Mouse (Mus musculus) hindbrain, embryonic 16.5 days (tissue): ENCODE measurements around the gene Pigq. TPM values are rescaled to one million over a fixed set of nuclear protein-coding genes. Genes with fewer than 3 reads are reported as not detected.

ENCODE experiments used
- ATAC-seq: fragments of 200-750 bp; cut with Nextera tagmentation; 2 replicates; pipeline ENCODE4 v1.8.0; 2017; ENCODE audit warnings: moderate TSS enrichment, moderate library complexity
- H3K27ac ChIP-seq: fragments of 300-500 bp; sonication (generic); 2 replicates; pipeline ENCODE4 v1.5.1; 2014; ENCODE audit warnings: low read depth, mild to moderate bottlenecking, control low read depth, low read length, moderate library complexity
- H3K27me3 ChIP-seq: fragments of 300-500 bp; sonication (generic); replicated peaks from 2 replicates; pipeline ENCODE4 v1.6.1; 2014; ENCODE audit warnings: low read length; ENCODE audit not compliant: control insufficient read depth, insufficient read depth
- H3K36me3 ChIP-seq: fragments of 300-500 bp; sonication (generic); 2 replicates; pipeline ENCODE4 v1.6.1; 2014; ENCODE audit warnings: mild to moderate bottlenecking, low read length, moderate library complexity, mixed read lengths; ENCODE audit not compliant: control insufficient read depth, insufficient read depth
- H3K4me1 ChIP-seq: fragments of 300-500 bp; sonication (generic); 2 replicates; pipeline ENCODE4 v1.6.1; 2014; ENCODE audit warnings: low read depth, low read length; ENCODE audit not compliant: control insufficient read depth, insufficient read depth
- H3K4me2 ChIP-seq: fragments of 300-500 bp; sonication (generic); 2 replicates; pipeline ENCODE4 v1.6.1; 2014; ENCODE audit warnings: mild to moderate bottlenecking, low read length, control low read depth, moderate library complexity
- H3K4me3 ChIP-seq: fragments of 300-500 bp; sonication (generic); 2 replicates; pipeline ENCODE4 v1.5.1; 2014; ENCODE audit warnings: mild to moderate bottlenecking, low read length, control low read depth, moderate library complexity
- H3K9ac ChIP-seq: fragments of 300-500 bp; sonication (generic); 2 replicates; pipeline ENCODE4 v1.6.1; 2014; ENCODE audit warnings: low read depth, mild to moderate bottlenecking, control low read depth, low read length, moderate library complexity
- H3K9me3 ChIP-seq: fragments of 300-500 bp; sonication (generic); 2 replicates; pipeline ENCODE4 v1.6.1; 2014; ENCODE audit warnings: mild to moderate bottlenecking, low read length, moderate library complexity; ENCODE audit not compliant: control insufficient read depth
- WGBS: fragments of 180-500 bp; shearing (Covaris S2); extraction: QIAGEN DNeasy Blood & Tissue Kit; methylation state at CpG from one replicate; pipeline ENCODE4 v1.1.7; 2014; 5-methylcytosine and 5-hydroxymethylcytosine counted together
- polyA plus RNA-seq: library from polyadenylated mRNA; unstranded; fragments of >200 nt; fragmentation: Nextera tagmentation; extraction: Ambion mirVana; gene quantifications from 2 replicates; pipeline ENCODE4 v1.2.1, GENCODE M21; 2015

Gene Pigq
- polyA plus RNA-seq, 1 experiment from 2014 or later, result 83.1 TPM

DNA sequence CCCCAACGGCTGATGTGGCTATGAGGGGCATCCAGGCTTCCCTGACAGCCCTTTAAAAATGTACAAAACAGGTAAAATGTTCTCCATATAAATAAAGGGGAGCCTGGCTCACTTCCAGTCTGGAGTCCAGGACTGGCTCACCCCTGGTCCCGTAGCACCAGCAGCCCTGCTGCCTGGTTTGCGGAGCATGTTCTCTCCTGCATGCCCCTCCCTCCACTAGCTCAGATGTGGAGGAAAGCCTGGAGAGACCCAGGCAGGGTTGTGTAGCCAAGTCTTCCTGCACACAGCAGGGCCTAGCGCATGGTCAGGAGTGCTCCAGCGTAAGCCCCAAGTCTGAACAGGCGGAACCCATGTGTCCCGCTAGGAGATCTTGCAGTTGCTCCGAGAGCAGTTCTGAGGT is 61.5 kb downstream of the Pigq start:
- ATAC-seq, result no peak
- peaks cover 20% of the 10 kb centered on the region for H3K36me3 ChIP-seq
- WGBS, result 76% methylated on average over 8 of the region's 8 CpGs
- H3K4me3 ChIP-seq, result no peak overlapping the region
- peak overlapping the region; percentile 12; the same call in 1 of the 2 replicates for H3K27ac ChIP-seq
- H3K27me3 ChIP-seq, result no peaks in the 10 kb centered on the region
- no peak overlapping the region for H3K9ac ChIP-seq
- H3K4me2 ChIP-seq, result no peak overlapping the region
- H3K9me3 ChIP-seq, result no peaks in the 10 kb centered on the region
- H3K4me1 ChIP-seq, result peaks cover 6% of the 10 kb centered on the region; the same call in 1 of the 2 replicates

DNA sequence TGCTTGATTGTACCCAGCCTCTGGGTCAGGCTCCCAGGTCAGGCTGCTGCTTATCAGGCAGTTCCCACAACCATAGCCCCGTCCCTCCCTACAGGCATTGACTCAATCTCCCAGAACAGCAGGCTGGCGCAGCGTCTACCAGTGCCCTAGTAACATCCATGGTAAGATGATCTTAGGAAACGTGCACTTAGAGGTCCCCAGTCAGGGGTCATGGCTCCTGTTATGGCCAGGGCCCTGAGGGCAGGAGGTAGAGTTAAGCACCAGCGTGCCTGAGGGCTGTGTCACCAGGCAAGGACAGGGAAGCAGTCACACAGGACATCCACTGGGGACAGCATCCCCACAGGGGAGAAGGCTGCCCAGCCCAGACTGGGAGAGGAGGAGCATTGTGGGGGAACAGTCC is 62.4 kb downstream of the Pigq start:
- WGBS, result 27% methylated on average over 5 of the region's 5 CpGs
- H3K9me3 ChIP-seq, result no peaks in the 10 kb centered on the region
- no peak overlapping the region for H3K27ac ChIP-seq
- no peak for ATAC-seq
- H3K4me3 ChIP-seq, result no peak overlapping the region
- H3K27me3 ChIP-seq, result no peaks in the 10 kb centered on the region
- H3K9ac ChIP-seq, result no peak overlapping the region
- H3K4me2 ChIP-seq, result no peak overlapping the region
- H3K4me1 ChIP-seq, result peaks cover 6% of the 10 kb centered on the region; the same call in 1 of the 2 replicates
- H3K36me3 ChIP-seq, result peaks cover 25% of the 10 kb centered on the region

DNA sequence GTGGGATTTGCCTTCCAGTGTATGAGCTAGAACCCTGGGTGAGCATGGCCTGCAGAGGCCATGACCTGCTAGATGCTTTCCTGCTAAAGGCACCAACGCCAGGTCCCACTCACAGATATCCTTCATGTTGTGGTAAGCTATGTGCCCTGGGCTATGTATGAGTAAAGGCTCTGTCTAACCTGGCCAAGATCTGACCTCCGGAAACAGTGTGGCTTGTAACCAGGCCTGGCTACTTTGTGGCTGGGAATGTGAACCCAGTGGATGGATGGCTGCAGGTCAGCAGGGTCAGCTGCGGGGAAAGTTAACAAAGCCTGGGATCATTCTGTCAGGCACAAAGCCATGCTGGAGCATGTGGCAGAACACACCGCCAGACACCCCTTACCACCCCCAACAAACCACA is 63.0 kb downstream of the Pigq start:
- WGBS, result 16% methylated on average over 4 of the region's 4 CpGs
- H3K9ac ChIP-seq, result no peak overlapping the region
- no peak overlapping the region for H3K4me2 ChIP-seq
- no peaks in the 10 kb centered on the region for H3K9me3 ChIP-seq
- no peak overlapping the region for H3K27ac ChIP-seq
- no peak for ATAC-seq
- H3K4me1 ChIP-seq, result peaks cover 11% of the 10 kb centered on the region
- peaks cover 25% of the 10 kb centered on the region for H3K36me3 ChIP-seq
- H3K27me3 ChIP-seq, result no peaks in the 10 kb centered on the region
- no peak overlapping the region for H3K4me3 ChIP-seq

DNA sequence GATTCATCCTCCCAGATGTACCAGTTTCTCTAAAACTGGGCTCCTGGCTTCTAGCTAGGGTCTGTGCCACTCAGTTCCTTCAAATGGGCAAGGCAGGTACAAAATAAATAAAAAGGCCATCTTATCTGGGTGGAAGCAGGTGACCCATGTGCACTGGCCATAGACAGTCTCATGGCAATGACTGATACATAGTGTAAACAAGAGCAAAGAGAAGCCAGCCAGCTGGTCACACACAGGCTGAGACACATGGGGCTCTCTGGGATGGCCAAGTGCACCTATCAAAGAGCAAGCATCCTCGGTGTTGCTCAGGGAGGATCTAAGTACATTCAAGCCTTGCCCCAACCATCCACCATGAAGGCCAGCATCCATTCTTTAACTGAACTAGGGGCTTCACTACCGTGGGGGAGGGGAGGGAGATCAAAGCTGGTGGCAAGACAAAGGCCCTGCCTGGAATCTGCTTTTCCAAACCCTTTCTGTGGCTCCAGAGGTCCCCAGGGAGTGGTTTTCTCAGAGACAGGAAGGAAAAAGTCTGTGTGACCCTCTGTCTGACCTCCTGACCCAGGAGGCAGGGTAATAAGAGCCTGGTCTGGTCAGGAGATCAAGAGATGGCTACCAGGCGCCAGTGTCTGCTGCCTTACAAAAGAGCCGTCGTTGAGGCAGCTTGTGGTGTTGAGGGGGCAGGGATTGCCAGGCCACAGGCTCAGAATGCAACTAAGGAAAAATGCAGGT is 63.7 kb downstream of the Pigq start:
- ATAC-seq, result no peak
- peaks cover 25% of the 10 kb centered on the region for H3K36me3 ChIP-seq
- no peaks in the 10 kb centered on the region for H3K9me3 ChIP-seq
- H3K4me3 ChIP-seq, result no peak overlapping the region
- H3K27ac ChIP-seq, result no peak overlapping the region
- no peaks in the 10 kb centered on the region for H3K27me3 ChIP-seq
- no peak overlapping the region for H3K4me2 ChIP-seq
- H3K4me1 ChIP-seq, result peaks cover 17% of the 10 kb centered on the region
- no peak overlapping the region for H3K9ac ChIP-seq
- 11% methylated on average over 5 of the region's 5 CpGs for WGBS

DNA sequence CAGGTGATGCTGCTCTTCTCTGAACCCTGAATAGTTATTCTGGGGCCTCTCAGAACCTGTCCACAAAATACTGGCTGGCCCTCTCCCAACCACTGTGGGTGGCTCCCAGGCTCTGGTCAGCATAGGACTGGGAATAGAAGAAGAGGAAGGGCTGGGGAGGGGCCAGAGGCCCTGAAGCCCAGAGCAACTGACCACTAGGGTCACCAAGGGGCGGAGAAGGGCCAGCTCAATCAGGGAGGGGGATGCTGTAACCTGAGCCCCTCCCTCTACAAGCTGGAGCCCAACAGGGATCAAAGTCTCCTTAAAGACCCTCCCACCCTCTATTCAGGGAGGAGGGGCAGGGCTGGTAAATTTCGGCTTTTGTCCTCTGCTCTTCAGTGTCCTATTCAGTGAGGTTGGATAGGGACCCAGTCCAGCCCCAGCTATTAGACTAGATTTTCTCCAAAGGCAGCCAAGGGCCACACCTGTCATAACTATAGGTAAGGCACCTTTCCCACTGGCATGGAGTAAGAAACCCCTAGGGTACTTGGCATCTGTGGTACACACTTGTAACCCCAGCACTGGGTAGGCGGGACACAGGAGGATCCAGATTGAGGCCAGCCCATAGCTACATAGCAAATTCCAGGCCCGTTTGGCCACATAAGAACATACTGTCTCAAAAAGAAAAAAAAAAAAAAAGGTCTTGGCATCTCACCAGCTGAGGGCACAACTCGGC is 64.4 kb downstream of the Pigq start, which contains the start of gene Wfikkn1:
Gene Wfikkn1 (minus strand): TSS at position 663 of the 715 bp plus-strand sequence.
- H3K9me3 ChIP-seq, result no peaks in the 10 kb centered on the region
- 22% methylated on average over 5 of the region's 5 CpGs for WGBS
- H3K4me3 ChIP-seq, result no peak within 1 kb of the TSS
- H3K36me3 ChIP-seq, result peaks cover 25% of the 10 kb centered on the region
- no peak for ATAC-seq
- peaks cover 19% of the 10 kb centered on the region for H3K4me1 ChIP-seq
- H3K27ac ChIP-seq, result no peak within 1 kb of the TSS
- no peak within 1 kb of the TSS for H3K4me2 ChIP-seq
- no peaks in the 10 kb centered on the region for H3K27me3 ChIP-seq
- no peak within 1 kb of the TSS for H3K9ac ChIP-seq

DNA sequence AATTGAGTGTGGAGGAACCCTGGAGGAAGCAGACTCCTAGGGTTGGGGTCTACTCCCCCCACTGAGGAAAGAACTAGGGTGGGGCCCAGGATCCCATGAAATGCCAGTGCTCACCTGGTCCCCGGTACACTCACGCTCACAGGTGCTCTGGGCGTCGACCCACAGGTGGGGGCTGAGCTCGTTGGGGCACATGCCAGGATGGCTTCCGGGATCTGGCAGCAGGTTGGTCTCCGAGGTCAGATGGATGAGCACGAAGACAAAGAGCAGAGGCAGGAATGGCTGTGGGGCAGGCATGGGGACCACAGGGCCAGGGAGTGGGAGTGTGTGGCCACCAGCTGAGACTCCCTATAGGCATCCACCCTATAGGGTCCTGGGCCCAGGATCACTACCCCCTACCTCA is 65.0 kb downstream of the Pigq start:
- no peak overlapping the region for H3K9ac ChIP-seq
- H3K4me2 ChIP-seq, result no peak overlapping the region
- H3K36me3 ChIP-seq, result peaks cover 25% of the 10 kb centered on the region
- no peaks in the 10 kb centered on the region for H3K9me3 ChIP-seq
- peaks cover 19% of the 10 kb centered on the region for H3K4me1 ChIP-seq
- 64% methylated on average over 8 of the region's 8 CpGs for WGBS
- H3K27me3 ChIP-seq, result no peaks in the 10 kb centered on the region
- H3K4me3 ChIP-seq, result no peak overlapping the region
- H3K27ac ChIP-seq, result no peak overlapping the region
- no peak for ATAC-seq

DNA sequence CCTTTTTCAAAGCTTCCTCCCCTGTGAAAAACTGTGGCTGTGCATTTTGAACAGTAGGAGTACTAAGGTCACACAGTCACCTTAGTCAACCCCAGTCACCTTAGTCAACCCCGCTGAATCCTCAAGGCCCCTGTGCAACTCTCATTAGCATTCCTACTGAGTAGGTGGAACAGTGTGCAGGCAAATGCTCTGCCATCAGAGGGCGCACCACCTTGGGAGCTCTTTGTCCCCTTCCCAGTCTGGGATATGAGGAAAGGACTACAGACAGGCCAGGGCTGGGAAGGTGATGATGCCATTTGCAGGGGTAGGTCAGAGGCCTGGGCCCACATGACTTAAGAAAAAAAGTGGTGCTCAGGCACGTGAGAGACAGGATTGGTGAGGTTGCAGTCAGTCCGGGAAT is 65.5 kb downstream of the Pigq start:
- Histone ChIP-seq H3K27ac (no peak overlapping the region), H3K27me3 (no peaks in the 10 kb centered on the region), H3K4me3 (no peak overlapping the region), H3K4me2 (no peak overlapping the region), H3K9me3 (no peaks in the 10 kb centered on the region), H3K9ac (no peak overlapping the region), H3K36me3 (peaks cover 23% of the 10 kb centered on the region), H3K4me1 (peaks cover 20% of the 10 kb centered on the region)
- ATAC-seq, result no peak
- WGBS, result 32% methylated on average over 4 of the region's 4 CpGs

DNA sequence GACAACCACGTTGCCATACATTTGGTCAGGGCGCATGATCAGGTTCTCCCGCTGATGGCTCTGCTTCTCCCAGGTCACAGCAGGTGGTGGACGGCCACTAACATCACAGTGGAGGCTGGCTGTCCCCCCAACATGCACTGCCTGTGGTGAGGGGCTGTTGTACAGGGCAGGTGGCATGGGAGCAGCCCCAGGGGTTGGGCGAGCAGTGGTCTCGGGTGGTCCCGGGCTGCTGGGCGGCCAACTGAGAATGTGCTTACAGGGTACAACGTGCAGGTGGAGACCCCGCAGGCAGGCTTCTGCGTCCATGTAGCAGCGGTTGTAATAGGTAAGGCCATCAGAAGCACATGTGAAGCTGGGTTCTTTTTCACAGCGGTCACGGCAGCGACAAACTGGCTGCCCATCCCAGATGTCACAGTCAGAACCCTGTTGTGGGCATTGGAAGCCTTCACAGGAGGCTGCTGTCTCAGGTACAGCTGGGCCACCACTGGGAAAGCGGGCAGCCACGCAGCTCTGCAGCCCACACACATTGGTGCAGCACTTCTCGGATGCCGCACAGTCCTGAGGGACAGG is 66.0 kb downstream of the Pigq start:
- no peak overlapping the region for H3K9ac ChIP-seq
- H3K4me2 ChIP-seq, result no peak overlapping the region
- H3K9me3 ChIP-seq, result no peaks in the 10 kb centered on the region
- 85% methylated on average over 19 of the region's 19 CpGs for WGBS
- H3K27ac ChIP-seq, result no peak overlapping the region
- no peak for ATAC-seq
- no peak overlapping the region for H3K4me3 ChIP-seq
- H3K27me3 ChIP-seq, result no peaks in the 10 kb centered on the region
- peaks cover 26% of the 10 kb centered on the region for H3K4me1 ChIP-seq
- H3K36me3 ChIP-seq, result peaks cover 20% of the 10 kb centered on the region
